1 mouse cellular context compared by ENCODE assay signal in genomic region chr13:23759916-23760239, GRCm38 (mm10).
TF ChIP-seq lines count a peak whose summit lies in the region.

No protein-coding gene starts in this region.

TF ChIP-seq in C2C12, 6 proteins besides CTCF, POLR2A, EP300 and RAD21 (continued from another document):
- TF ChIP-seq MYOD1 (IDR thresholded peaks at IDR 0.05; ENCODE audit: control insufficient read depth, insufficient read length, low read depth), result no peak
- TF ChIP-seq MYOG (IDR thresholded peaks at IDR 0.05; ENCODE audit: control insufficient read depth, extremely low read depth, insufficient read length), result no peak
